Mouse (Mus musculus): ENCODE data around the gene Dnah6. TPM values are rescaled to one million over a fixed set of nuclear protein-coding genes. Genes with fewer than 3 reads are reported as not detected.

The Dnah6 gene
- under 1 TPM; 0.08 to 0.11 TPM for total RNA-seq (2021)

DNA sequence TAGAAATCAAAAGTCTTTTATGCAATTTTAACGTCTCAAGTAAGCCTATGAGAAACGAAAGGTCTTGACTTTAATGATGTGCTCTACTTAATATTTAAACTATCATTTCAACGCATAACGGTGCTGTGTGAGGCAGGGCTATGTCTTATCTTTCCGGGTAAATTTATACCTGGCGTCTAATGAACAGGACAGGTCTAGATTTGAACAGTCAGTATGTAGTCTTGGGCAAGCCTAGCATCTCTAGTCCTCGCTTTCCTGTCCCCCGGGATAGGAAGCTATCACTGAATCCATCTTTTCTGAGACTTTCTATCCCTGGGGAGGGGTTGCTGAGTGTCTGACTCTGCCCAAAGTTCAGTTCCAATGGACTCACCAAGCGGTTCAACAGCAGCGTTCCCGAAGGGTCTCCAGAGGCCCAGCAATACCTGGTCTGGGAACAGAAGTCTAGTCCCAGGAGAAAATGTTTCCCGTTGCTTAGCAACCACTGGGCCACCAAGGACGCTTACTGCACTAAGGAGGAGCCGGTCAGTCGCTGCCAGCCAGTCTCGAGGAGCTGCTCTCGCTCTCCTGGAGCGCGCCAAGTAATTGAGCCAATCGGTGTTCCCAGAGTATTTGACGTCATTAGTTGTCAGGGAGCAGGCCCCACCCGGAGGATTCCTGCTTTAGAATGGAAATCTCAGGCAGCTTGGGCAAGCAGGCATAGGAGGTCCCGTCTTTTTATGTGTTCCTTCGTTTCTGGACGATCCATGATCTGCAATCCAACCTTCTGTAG is at the start of gene Dnah6:
Gene Dnah6 (minus strand): TSS at position 463 of the 769 bp plus-strand sequence.
- DNase-seq (ENCODE audit: low spot score) = peak; percentile 82
- intact Hi-C loops (cut with DNase I) = loop anchor here (10.0 kb wide), 1 partner anchor 577 kb away; no protein-coding TSS in a partner anchor

- DNase-seq (ENCODE audit: low spot score) = no peak
- intact Hi-C loops (cut with DNase I) = no loop called here
Observed at GRCm38 (mm10) chr6:73269374-73269773, 47.9 kb upstream of the Dnah6 start.

- intact Hi-C loops (cut with DNase I) = no loop called here
- DNase-seq (ENCODE audit: low spot score) = no peak
Observed at GRCm38 (mm10) chr6:73267738-73268311, 46.4 kb upstream of the Dnah6 start.

GRCm38 (mm10) chr6:73264801-73265200 is 43.4 kb upstream of the Dnah6 start:
- DNase-seq (ENCODE audit: low spot score) = no peak
- intact Hi-C loops (cut with DNase I) = no loop called here

DNA sequence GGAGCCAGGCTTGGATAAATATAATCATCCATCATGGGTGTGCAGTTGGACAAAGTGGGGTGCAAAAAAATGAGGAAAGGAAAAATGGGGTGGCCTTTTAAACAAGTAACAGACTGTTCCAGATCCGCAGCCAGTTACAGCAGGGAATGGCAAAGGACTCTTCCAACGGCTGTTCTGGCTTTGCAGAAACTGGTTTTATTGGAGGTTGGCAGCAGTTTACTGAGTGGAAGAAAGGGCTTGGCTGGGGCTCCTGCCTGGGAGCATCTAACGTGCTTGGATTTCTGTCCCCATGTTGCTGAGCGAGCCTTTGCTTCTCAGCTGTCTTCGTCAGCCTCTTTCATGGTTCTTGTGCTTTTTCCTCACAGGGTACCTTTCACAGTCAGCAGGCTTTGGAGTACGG is 38.7 kb upstream of the Dnah6 start:
- DNase-seq (ENCODE audit: low spot score) = no peak
- intact Hi-C loops (cut with DNase I) = no loop called here

DNA sequence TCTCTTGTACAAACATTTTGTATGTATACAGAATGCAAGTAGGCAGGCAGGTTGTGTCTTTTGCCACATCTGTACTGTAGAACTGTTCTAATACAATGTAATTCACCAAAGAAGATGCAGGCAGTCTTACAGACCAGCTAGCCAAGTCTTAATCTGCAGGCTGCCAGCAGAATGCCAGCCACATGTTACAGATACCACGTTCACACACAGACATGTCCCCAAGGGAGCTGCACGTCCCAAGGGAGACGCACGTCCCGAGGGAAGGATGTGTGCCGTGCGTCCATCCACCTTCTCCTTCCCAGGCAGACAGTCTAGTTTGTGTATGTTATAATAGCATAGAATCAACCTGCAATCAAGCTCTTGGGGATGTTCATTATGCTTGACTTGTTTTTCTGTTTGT is 35.6 kb upstream of the Dnah6 start:
- DNase-seq (ENCODE audit: low spot score) = no peak
- intact Hi-C loops (cut with DNase I) = no loop called here

DNA sequence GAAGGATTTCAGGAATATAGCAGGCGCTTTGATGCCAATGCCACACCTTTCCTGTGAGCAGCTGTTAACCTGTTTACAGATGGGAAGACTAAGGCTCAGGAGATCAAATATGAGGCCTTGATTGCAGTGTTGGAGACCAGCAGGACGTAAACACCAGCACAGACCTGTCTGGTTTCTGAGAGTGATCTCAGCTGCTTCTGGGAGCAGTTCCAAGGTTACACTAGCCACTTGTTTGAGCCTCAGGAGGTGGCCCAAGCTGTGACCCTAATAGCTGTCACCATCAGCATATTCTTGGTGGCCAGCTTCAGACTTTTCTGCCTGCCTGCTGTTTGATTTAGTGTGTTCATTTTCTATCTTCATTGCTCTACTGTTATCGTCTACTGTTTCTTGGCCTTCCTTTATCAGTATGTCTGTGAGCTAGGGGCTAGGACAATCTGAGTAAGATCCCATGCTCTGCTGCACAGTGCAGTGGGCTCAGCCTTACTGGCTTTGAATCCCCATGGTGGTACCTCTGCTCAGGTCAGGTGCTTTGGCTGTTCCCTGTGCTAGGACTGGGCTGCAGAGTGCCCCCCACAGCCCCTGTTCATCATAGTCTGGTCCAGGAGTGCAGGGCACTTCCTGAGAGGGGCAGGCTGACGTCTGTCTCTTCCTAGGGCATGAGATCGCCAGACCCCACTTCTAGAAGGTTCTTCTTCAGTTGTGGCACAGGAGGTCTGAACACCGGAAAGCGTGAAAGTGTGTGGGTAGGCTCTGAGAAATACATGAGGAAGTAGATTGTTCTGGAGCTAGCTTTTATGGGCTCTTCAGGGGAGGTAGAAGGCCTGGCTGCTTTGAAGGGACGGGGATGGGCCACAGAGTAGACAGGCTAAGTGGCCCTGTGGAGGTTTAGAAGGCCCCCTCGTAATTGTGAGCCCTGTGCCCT is 33.1 kb upstream of the Dnah6 start:
- intact Hi-C loops (cut with DNase I) = no loop called here
- no peak for DNase-seq (ENCODE audit: low spot score)

- no peak for DNase-seq (ENCODE audit: low spot score)
- intact Hi-C loops (cut with DNase I) = no loop called here
Observed at GRCm38 (mm10) chr6:73253584-73253983, 32.1 kb upstream of the Dnah6 start.

GRCm38 (mm10) chr6:73253006-73253405 is 31.6 kb upstream of the Dnah6 start:
- no peak for DNase-seq (ENCODE audit: low spot score)
- intact Hi-C loops (cut with DNase I) = no loop called here

DNA sequence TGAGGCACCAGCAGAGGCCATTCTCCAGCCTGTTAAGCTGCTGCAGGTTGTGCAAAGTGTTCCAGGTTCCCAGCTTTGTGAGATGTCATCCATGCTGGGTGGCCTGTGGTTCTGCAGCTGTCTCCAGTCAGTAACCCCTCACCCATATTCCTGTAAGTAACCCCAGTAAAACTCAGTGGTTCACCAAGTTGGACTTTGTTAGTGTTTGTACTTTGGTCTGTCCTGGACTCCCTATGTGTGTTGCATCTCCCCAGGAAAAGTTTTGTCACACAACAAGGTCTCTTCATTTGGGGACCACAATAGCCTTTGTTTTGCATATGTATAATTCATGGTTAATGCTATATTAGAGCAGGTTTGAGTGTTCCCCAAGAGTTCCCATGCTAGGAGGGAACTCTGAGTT is 30.9 kb upstream of the Dnah6 start:
- intact Hi-C loops (cut with DNase I) = no loop called here

DNA sequence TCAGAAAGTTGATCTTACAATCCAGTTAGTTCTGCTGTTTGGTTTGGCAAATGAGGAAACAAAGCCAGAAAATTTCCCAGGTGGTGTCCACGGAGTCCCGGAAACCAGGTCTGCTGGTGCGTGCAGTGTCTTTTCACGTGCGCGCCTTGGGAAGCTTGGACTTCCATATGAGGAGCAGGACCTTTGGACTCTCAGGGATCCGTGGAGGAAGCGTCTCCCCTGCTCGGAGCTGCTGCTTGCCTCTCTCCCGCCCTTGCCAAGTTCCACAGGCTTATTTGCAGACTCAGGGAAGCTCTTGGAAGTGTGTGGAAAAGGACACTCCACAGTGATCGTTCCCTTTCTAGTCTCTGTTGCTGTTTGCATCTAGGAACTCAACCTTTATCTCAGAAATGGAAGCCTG is 29.9 kb upstream of the Dnah6 start:
- intact Hi-C loops (cut with DNase I) = no loop called here
- no peak for DNase-seq (ENCODE audit: low spot score)

More for the DNA sequence above, 30.9 kb upstream of the Dnah6 start:
- DNase-seq (ENCODE audit: low spot score) = no peak

DNA sequence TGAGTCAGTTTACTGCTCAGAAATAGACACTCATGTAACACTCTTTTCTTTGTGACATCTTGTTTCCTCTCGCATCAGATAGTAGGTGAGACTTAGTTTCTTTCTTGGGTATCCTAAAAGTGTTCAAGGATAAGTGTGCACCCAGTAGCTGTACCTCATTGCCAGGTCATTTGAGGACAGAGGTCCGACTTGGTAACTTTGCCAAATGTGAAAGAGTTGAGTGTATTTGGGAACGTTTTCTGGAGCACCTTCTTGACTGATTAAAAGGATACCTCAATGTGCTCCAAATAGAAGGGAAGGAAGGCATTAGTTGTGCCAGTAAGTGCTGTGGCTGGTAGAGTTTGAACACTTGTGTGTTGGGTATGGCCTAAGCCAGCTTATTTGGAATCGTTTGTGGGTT is 28.4 kb upstream of the Dnah6 start:
- intact Hi-C loops (cut with DNase I) = no loop called here

DNA sequence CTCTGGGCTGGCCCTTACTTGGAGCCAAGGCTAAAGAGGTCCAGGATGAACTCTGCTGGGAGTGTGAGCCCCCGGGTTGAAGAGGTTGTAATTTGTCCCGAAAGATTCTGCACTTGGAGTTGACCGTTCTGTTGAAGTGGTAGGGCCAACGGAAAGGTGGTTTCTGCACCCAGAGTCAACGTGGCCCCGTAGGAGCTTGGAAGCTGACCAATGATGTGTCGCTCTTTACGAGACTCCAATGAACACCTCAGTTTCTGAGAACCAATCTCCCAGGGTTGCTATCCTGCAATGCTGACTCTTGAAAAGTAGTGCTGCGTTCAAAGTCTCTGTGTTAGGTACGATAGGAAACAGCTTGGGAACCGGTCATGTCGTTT is 27.6 kb upstream of the Dnah6 start:
- intact Hi-C loops (cut with DNase I) = no loop called here

More for the DNA sequence above, 28.4 kb upstream of the Dnah6 start:
- DNase-seq (ENCODE audit: low spot score) = no peak

GRCm38 (mm10) chr6:73248237-73249048 is 27.0 kb upstream of the Dnah6 start, which contains the start of gene Suclg1:
Gene Suclg1, plus strand, starts transcription at chr6:73248382.
- intact Hi-C loops (cut with DNase I) = no loop called here
- DNase-seq (ENCODE audit: low spot score) = peak; percentile 73

More for the DNA sequence above, 27.6 kb upstream of the Dnah6 start:
- DNase-seq (ENCODE audit: low spot score) = no peak

GRCm38 (mm10) chr6:73247452-73247851 is 26.0 kb upstream of the Dnah6 start:
- DNase-seq (ENCODE audit: low spot score) = no peak
- intact Hi-C loops (cut with DNase I) = no loop called here

GRCm38 (mm10) chr6:73246821-73247220 is 25.4 kb upstream of the Dnah6 start:
- intact Hi-C loops (cut with DNase I) = no loop called here
- DNase-seq (ENCODE audit: low spot score) = no peak

DNA sequence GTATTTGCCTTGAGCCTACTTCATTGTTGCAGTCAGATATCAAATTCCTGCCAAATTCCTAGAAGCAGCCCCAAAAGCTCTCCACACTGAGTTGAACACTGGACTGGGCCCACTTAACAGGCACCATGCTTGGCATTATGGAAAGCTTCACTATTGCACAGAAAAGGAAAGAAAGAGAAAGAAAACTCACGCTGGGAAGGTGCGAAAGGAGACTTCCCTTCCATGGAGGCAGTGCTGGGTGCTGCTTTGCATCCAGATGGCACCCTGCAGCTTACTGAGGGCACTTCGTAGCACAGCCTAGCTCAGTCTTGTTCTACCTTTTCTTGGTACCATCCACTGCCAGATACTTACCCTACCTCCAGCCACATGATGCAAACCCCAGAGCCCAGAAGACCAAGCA is 14.2 kb upstream of the Dnah6 start:
- no peak for DNase-seq (ENCODE audit: low spot score)
- intact Hi-C loops (cut with DNase I) = no loop called here

DNA sequence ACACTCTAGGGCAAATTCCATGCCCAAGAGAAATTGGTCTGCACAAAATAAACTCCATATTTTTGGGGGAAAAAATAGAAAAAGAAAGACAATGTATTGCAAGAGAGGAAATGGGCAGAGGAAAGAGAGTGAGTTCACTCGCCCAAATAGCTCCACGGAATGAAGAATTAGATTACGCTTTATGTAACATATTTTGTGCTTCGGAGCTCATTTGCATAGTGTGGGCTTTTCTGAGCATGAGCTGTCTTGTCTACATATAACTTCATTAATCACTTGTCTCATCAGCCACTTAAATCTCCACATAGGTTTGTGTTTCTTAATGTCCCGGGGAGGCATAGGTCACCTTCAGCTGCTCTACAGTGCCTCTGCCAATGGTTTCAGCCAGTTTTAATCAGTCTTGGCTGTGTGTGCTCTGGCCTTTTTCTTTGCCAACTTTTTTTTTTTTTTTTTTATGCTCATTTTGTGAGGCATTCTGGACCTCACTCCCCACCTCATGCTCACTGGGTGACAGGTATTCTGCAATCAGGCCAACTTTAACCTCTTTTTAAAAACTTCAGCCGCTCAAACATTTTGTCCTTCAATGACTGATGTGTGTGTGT is 12.9 kb upstream of the Dnah6 start:
- no peak for DNase-seq (ENCODE audit: low spot score)
- intact Hi-C loops (cut with DNase I) = no loop called here

GRCm38 (mm10) chr6:73233202-73233726 is 11.8 kb upstream of the Dnah6 start:
- no peak for DNase-seq (ENCODE audit: low spot score)
- intact Hi-C loops (cut with DNase I) = no loop called here
